Comparison of ENCODE assay signal across 1 mouse cellular context in the genomic region with DNA sequence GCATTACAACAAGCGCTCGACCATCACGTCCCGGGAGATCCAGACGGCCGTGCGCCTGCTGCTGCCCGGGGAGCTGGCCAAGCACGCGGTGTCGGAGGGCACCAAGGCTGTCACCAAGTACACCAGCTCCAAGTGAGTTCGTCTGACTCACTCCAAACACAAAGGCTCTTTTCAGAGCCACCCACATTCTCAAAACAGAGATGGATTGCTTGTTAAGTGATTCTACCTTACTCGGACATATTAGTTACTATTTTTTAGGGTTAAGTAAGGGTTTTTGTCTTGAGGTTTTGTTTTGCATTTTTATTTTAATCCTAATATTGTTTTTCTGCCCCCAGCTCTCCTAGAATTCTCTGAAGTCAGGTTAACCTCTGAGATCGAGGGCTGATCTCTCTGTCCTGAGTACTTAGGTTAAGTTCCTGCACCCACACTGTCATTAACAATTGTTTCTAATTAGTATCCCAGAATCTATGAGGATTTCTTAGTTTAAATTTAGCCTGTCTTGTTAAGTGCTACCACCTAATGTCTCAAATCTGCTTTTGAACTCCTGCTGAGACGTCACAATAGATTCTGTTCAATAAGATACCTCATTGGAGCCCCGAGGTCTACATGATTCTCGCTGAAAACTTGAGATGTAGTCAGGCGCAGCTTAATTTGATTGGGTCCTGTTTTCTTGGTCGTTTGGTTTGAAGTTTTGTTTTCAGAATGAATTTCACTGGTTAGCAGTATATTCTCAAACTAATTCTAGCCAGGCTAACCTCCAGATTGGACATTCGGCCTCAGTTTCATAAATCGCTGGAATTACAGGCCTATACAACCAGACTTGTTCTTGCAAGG.
A peak's percentile ranks its signal among the peaks of the same experiment; 100 is the strongest.
TF ChIP-seq lines count a peak whose summit lies in the region.

No protein-coding gene starts in this region.

TF ChIP-seq in CH12.LX, 34 proteins besides CTCF, POLR2A, EP300 and RAD21:
- TF ChIP-seq TBP (conservative IDR thresholded peaks at IDR 0.05; ENCODE audit: low read depth, low read length): no peak
- TF ChIP-seq JUND (conservative IDR thresholded peaks at IDR 0.05; ENCODE audit: low read depth, low read length): no peak; the same call in 1 of the 2 replicates
- no peak for TF ChIP-seq SMC3 (IDR thresholded peaks at IDR 0.05; ENCODE audit: low read depth, low read length)
- no peak for TF ChIP-seq GABPA (IDR thresholded peaks at IDR 0.05; ENCODE audit: insufficient replicate concordance, low read depth, low read length)
- no peak for TF ChIP-seq MAFK (IDR thresholded peaks at IDR 0.05; ENCODE audit: insufficient replicate concordance, low read length)
- TF ChIP-seq USF1 (IDR thresholded peaks at IDR 0.05; ENCODE audit: low read depth, low read length): no peak
- TF ChIP-seq UBTF (IDR thresholded peaks at IDR 0.05; ENCODE audit: low read depth, low read length): peak; percentile 79; the same call in 1 of the 2 replicates
- no peak for TF ChIP-seq POLR2AphosphoS2 (IDR thresholded peaks at IDR 0.05; ENCODE audit: low read depth, low read length)
- TF ChIP-seq NRF1 (IDR thresholded peaks at IDR 0.05; ENCODE audit: low read depth, low read length): peak; percentile 7; the same call in 1 of the 2 replicates
- no peak for TF ChIP-seq IRF4 (IDR thresholded peaks at IDR 0.05; ENCODE audit: low read depth, low read length)
- peak; percentile 25; the same call in 1 of the 2 replicates for TF ChIP-seq MYC (IDR thresholded peaks at IDR 0.05; ENCODE audit: low read depth, low read length)
- peak; percentile 42; the same call in 1 of the 2 replicates for TF ChIP-seq ZMIZ1 (IDR thresholded peaks at IDR 0.05; ENCODE audit: low read depth, low read length)
- peak; percentile 7; the same call in 1 of the 2 replicates for TF ChIP-seq MAX (IDR thresholded peaks at IDR 0.05; ENCODE audit: low read length)
- peak; percentile 58; the same call in 1 of the 2 replicates for TF ChIP-seq NELFE (IDR thresholded peaks at IDR 0.05; ENCODE audit: low read depth, low read length)
- TF ChIP-seq MXI1 (IDR thresholded peaks at IDR 0.05; ENCODE audit: low read depth, low read length): 0 out of 2 replicates have a peak, but pooled peaks have one; percentile 10
- TF ChIP-seq JUN (IDR thresholded peaks at IDR 0.05; ENCODE audit: insufficient read depth, low read depth, low read length): no peak
- no peak for TF ChIP-seq ZNF384 (IDR thresholded peaks at IDR 0.05; ENCODE audit: low read depth, low read length)
- TF ChIP-seq CHD1 (IDR thresholded peaks at IDR 0.05; ENCODE audit: low read depth, low read length): peak; percentile 93
- TF ChIP-seq RCOR1 (conservative IDR thresholded peaks at IDR 0.05; ENCODE audit: low read depth, low read length): no peak
- TF ChIP-seq ZKSCAN1 (IDR thresholded peaks at IDR 0.05; ENCODE audit: borderline replicate concordance, low read depth, low read length): no peak
- TF ChIP-seq TCF12 (IDR thresholded peaks at IDR 0.05; ENCODE audit: low read depth, low read length): no peak
